Mouse (Mus musculus): ENCODE measurements at regions not wholly inside any gene's neighbourhood (a gene's known extent, or its start where the extent isn't known, plus 50 kb on each side); places are given as distances from the start of the nearest gene placed in this dataset.

GRCm38 (mm10) chr16:15103938-15104337 lies 197.5 kb downstream of the Efcab1 start:
- no peak for TF ChIP-seq POLR2A (IDR thresholded peaks at IDR 0.05; ENCODE audit: borderline replicate concordance, insufficient read depth, low read length)
- no peak for TF ChIP-seq CTCF (IDR thresholded peaks at IDR 0.05; ENCODE audit: borderline replicate concordance, insufficient read depth, low read depth, low read length)
